Mouse (Mus musculus): ENCODE results near the gene Fbxw10.

DNA sequence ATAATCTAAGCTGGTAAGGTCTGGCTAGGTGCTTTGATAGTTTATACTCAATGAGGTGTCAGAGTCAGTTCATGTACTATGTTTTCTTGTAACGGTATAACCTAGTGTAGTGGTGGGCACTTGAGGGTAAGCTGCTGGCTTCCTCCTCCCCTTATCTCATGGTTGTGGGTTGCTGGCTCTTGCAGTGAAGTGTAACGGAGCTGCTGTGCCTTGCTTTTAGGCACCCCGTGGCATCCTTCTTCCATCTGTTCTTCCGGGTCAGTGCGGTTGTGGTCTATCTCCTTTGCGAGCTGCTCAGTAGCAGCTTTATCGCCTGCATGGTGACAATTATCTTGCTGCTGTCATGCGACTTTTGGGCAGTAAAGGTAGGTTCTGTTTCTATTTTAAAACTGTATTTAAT, 36.5 kb downstream of the Fbxw10 start:
- TF ChIP-seq GATA1 (IDR thresholded peaks at IDR 0.05; ENCODE audit: borderline replicate concordance, low read length) = no peak
- TF ChIP-seq FLI1 (IDR thresholded peaks at IDR 0.05; ENCODE audit: low read length) = no peak
